Mouse (Mus musculus) frontal cortex, adult 2 months (tissue): ENCODE data around the gene Cchcr1. TPM values are rescaled to one million over a fixed set of nuclear protein-coding genes. Genes with fewer than 3 reads are reported as not detected.

ENCODE experiments used
- DNase-seq, 2 experiments: peaks; one replicate each; pipeline ENCODE4 v3.0.0; 2022; ENCODE audit warnings: low spot score in 1 of 2; ENCODE audit errors: extremely low spot score in 1 of 2
- polyA plus RNA-seq: library from polyadenylated mRNA; depleted of rRNA; stranded (reverse); fragments of >200 nt; gene quantifications from 2 replicates; pipeline ENCODE4 v1.2.3, GENCODE M21; 2012; rRNA removed

Cchcr1 gene
- polyA plus RNA-seq, 1 experiment: 11.6 TPM

GRCm38 (mm10) chr17:35551881-35552414 is 35.0 kb downstream of the Cchcr1 start, which contains the start of gene Cdsn:
Gene Cdsn (plus strand): TSS chr17:35552128.
- no peak for DNase-seq

GRCm38 (mm10) chr17:35554321-35554720 is 37.4 kb downstream of the Cchcr1 start:
- DNase-seq: no peak

GRCm38 (mm10) chr17:35554761-35555397 is 38.0 kb downstream of the Cchcr1 start:
- DNase-seq: no peak

- no peak for DNase-seq
Observed at GRCm38 (mm10) chr17:35556186-35556765, 39.4 kb downstream of the Cchcr1 start.

GRCm38 (mm10) chr17:35556812-35557211 is 39.9 kb downstream of the Cchcr1 start:
- DNase-seq: peak in 1 of 2 experiments; percentile 64

- DNase-seq: no peak
Observed at GRCm38 (mm10) chr17:35557351-35557750, 40.5 kb downstream of the Cchcr1 start.

- no peak for DNase-seq
Observed at GRCm38 (mm10) chr17:35558216-35558615, 41.3 kb downstream of the Cchcr1 start.

- DNase-seq: no peak
Observed at GRCm38 (mm10) chr17:35567150-35567549, 50.2 kb downstream of the Cchcr1 start, which contains the start of gene 2300002M23Rik. Gene 2300002M23Rik (plus strand): TSS chr17:35567450.

GRCm38 (mm10) chr17:35567767-35568166 is 50.9 kb downstream of the Cchcr1 start:
- DNase-seq: no peak

- DNase-seq: no peak
Observed at GRCm38 (mm10) chr17:35569091-35569944, 52.4 kb downstream of the Cchcr1 start.

- DNase-seq: no peak
Observed at GRCm38 (mm10) chr17:35570836-35571235, 53.9 kb downstream of the Cchcr1 start.

GRCm38 (mm10) chr17:35571477-35571876 is 54.6 kb downstream of the Cchcr1 start:
- DNase-seq: no peak

- peak in 1 of 2 experiments; percentile 91 for DNase-seq
Observed at GRCm38 (mm10) chr17:35578211-35578610, 61.3 kb downstream of the Cchcr1 start.

Other genes with a start within 250 kb of the Cchcr1 start
- 0.44 and 1.1 TPM in 2 replicates for gene H2-Q1, start 196.7 kb upstream of the Cchcr1 start, polyA plus RNA-seq
- 0.14 and 0.46 TPM in 2 replicates for gene H2-Q2, start 174.9 kb upstream of the Cchcr1 start, polyA plus RNA-seq
- 9.1 and 9.7 TPM in 2 replicates for gene H2-Q4, start 137.5 kb upstream of the Cchcr1 start, polyA plus RNA-seq
- 0.88 and 0.99 TPM in 2 replicates for gene H2-Q6, start 92.2 kb upstream of the Cchcr1 start, polyA plus RNA-seq
- gene H2-Q7, start 77.9 kb upstream of the Cchcr1 start, polyA plus RNA-seq: 1.8 and 2.3 TPM in 2 replicates
- 0.10 and 0.11 TPM in 2 replicates for gene H2-Q10, start 47.0 kb upstream of the Cchcr1 start, polyA plus RNA-seq
- 0.10 TPM in 1 of 2 replicates, not detected in the other for gene Pou5f1, start 11.1 kb upstream of the Cchcr1 start, polyA plus RNA-seq
- 7.2 and 7.7 TPM in 2 replicates for gene Tcf19, start 276 bp upstream of the Cchcr1 start, polyA plus RNA-seq
- gene Psors1c2, start 16.1 kb downstream of the Cchcr1 start, polyA plus RNA-seq: 0.44 and 0.65 TPM in 2 replicates
- gene Cdsn, start 35.0 kb downstream of the Cchcr1 start, polyA plus RNA-seq: 0.70 and 0.99 TPM in 2 replicates
- gene 2300002M23Rik, start 50.4 kb downstream of the Cchcr1 start, polyA plus RNA-seq: not detected in 2 replicates
- gene Sfta2, start 84.4 kb downstream of the Cchcr1 start, polyA plus RNA-seq: not detected in 2 replicates
- 0.06 TPM in 2 replicates for gene Gm9573, start 109.5 kb downstream of the Cchcr1 start, polyA plus RNA-seq
- 0.08 TPM in 1 of 2 replicates, not detected in the other for gene Mucl3, start 126.6 kb downstream of the Cchcr1 start, polyA plus RNA-seq
- 34.1 and 36.7 TPM in 2 replicates for gene Vars2, start 150.5 kb downstream of the Cchcr1 start, polyA plus RNA-seq
- 26.2 and 26.6 TPM in 2 replicates for gene Gtf2h4, start 156.6 kb downstream of the Cchcr1 start, polyA plus RNA-seq
- 46.6 and 46.8 TPM in 2 replicates for gene Ddr1, start 187.5 kb downstream of the Cchcr1 start, polyA plus RNA-seq